Mouse (Mus musculus): ENCODE data around the gene Rbfox1.

- TF ChIP-seq CTCF (IDR thresholded peaks at IDR 0.05; ENCODE audit: low read depth, low read length) (no peak), POLR2A (IDR thresholded peaks at IDR 0.05; ENCODE audit: borderline replicate concordance, low read depth, low read length) (no peak)
These were observed 529.7 kb downstream of the Rbfox1 start for GRCm38 (mm10) chr16:6414846-6415245.

All from bone marrow macrophage, adult 2 months (primary cell).